Mouse (Mus musculus) CH12.LX (cell line): ENCODE measurements around the gene Fastkd2. TPM values are rescaled to one million over a fixed set of nuclear protein-coding genes. Genes with fewer than 3 reads are reported as not detected.

Source experiments
- DNase-seq: peaks from one replicate; pipeline ENCODE4 v3.0.0-alpha.2; 2013; ENCODE audit errors: extremely low read depth
- H3K27ac ChIP-seq: 2 replicates; pipeline ENCODE4 v1.5.1; 2012; ENCODE audit warnings: low read depth, mild to moderate bottlenecking, control low read depth, moderate library complexity; ENCODE audit not compliant: insufficient read depth
- H3K27me3 ChIP-seq: replicated peaks from 2 replicates; pipeline ENCODE3; 2012; ENCODE audit warnings: inconsistent platforms
- H3K36me3 ChIP-seq, 2 experiments: replicated peaks in 1 of 2; 2 replicates each; pipeline versions ENCODE3 to v1.6.1; 2012; ENCODE audit warnings: inconsistent platforms in 1 of 2, low read length in 1 of 2, mild to moderate bottlenecking in 1 of 2, mixed read lengths in 1 of 2, moderate library complexity in 1 of 2; ENCODE audit not compliant: control insufficient read depth in 1 of 2, insufficient read depth in 1 of 2
- H3K4me1 ChIP-seq, 2 experiments: 2 replicates each; pipeline ENCODE4 v1.6.1; 2012; ENCODE audit warnings: inconsistent platforms in 1 of 2, moderate library complexity in 1 of 2; ENCODE audit not compliant: insufficient read depth in 2 of 2, control insufficient read depth in 1 of 2
- H3K4me2 ChIP-seq: 2 replicates; pipeline ENCODE4 v1.6.1; 2012; ENCODE audit warnings: low read depth, mild to moderate bottlenecking, control low read depth; ENCODE audit not compliant: poor library complexity, insufficient read depth, severe bottlenecking
- H3K4me3 ChIP-seq, 3 experiments: fragments of 150-350 bp in 1 of 3; sonication (generic) in 1 of 3; replicated peaks in 1 of 3; 2 replicates each; pipeline versions ENCODE3 to v1.5.1; 2011 to 2012; ENCODE audit warnings: low read depth in 2 of 3, low read length in 2 of 3, mild to moderate bottlenecking in 2 of 3, moderate library complexity in 2 of 3, control low read depth in 1 of 3, improper control_type of control experiment in 1 of 3, inconsistent platforms in 1 of 3, mixed read lengths in 1 of 3; ENCODE audit not compliant: poor library complexity in 1 of 3
- H3K79me2 ChIP-seq: replicated peaks from 2 replicates; pipeline ENCODE4 v1.6.1; 2012; ENCODE audit warnings: mild to moderate bottlenecking, moderate library complexity; ENCODE audit not compliant: control insufficient read depth, poor library complexity, insufficient read depth, severe bottlenecking; ENCODE audit errors: extremely low read depth
- H3K9ac ChIP-seq: 2 replicates; pipeline ENCODE4 v1.6.1; 2012; ENCODE audit warnings: low read depth, mild to moderate bottlenecking, control low read depth, moderate library complexity; ENCODE audit not compliant: insufficient read depth
- H3K9me3 ChIP-seq: replicated peaks from 2 replicates; pipeline ENCODE3; 2012; ENCODE audit warnings: low read length, inconsistent platforms, mixed read lengths
- CHD2 ChIP-seq: IDR thresholded peaks from 2 replicates; pipeline ENCODE4 v1.6.1; 2011; ENCODE audit warnings: low read length, improper control_type of control experiment
- E2F4 ChIP-seq: IDR thresholded peaks from 2 replicates; pipeline ENCODE4 v1.6.1; 2011; ENCODE audit warnings: low read depth, low read length, improper control_type of control experiment; ENCODE audit not compliant: insufficient replicate concordance
- ELF1 ChIP-seq: IDR thresholded peaks from 2 replicates; pipeline ENCODE4 v1.6.1; 2014; ENCODE audit warnings: low read depth, mild to moderate bottlenecking, inconsistent platforms, low read length, improper control_type of control experiment
- EP300 ChIP-seq: IDR thresholded peaks from 2 replicates; pipeline ENCODE4 v1.6.1; 2011; ENCODE audit warnings: low read length, improper control_type of control experiment
- GABPA ChIP-seq: IDR thresholded peaks from 2 replicates; pipeline ENCODE4 v1.6.1; 2012; ENCODE audit warnings: low read depth, low read length, improper control_type of control experiment, inconsistent platforms; ENCODE audit not compliant: insufficient replicate concordance
- HCFC1 ChIP-seq: IDR thresholded peaks from 2 replicates; pipeline ENCODE4 v1.6.1; 2012; ENCODE audit warnings: low read depth, mild to moderate bottlenecking, inconsistent platforms, low read length, improper control_type of control experiment
- KAT2A ChIP-seq: IDR thresholded peaks from 2 replicates; pipeline ENCODE4 v1.6.1; 2012; ENCODE audit warnings: low read length, improper control_type of control experiment, inconsistent platforms; ENCODE audit not compliant: insufficient replicate concordance
- MAFK ChIP-seq: IDR thresholded peaks from 2 replicates; pipeline ENCODE4 v1.6.1; 2011; ENCODE audit warnings: low read length, improper control_type of control experiment; ENCODE audit not compliant: insufficient replicate concordance
- MAZ ChIP-seq: IDR thresholded peaks from 2 replicates; pipeline ENCODE4 v1.6.1; 2012; ENCODE audit warnings: low read depth, mild to moderate bottlenecking, inconsistent platforms, low read length, improper control_type of control experiment, moderate library complexity
- MYC ChIP-seq: IDR thresholded peaks from 2 replicates; pipeline ENCODE4 v1.6.1; 2011; ENCODE audit warnings: low read depth, mild to moderate bottlenecking, improper control_type of control experiment, low read length
- POLR2A ChIP-seq: IDR thresholded peaks from 2 replicates; pipeline ENCODE4 v1.6.1; 2011; ENCODE audit warnings: low read depth, mild to moderate bottlenecking, improper control_type of control experiment, low read length
- POLR2AphosphoS2 ChIP-seq: IDR thresholded peaks from 2 replicates; pipeline ENCODE4 v1.6.1; 2011; ENCODE audit warnings: low read depth, low read length, improper control_type of control experiment
- USF1 ChIP-seq: IDR thresholded peaks from 2 replicates; pipeline ENCODE4 v1.6.1; 2014; ENCODE audit warnings: low read depth, mild to moderate bottlenecking, inconsistent platforms, low read length, improper control_type of control experiment
- ZC3H11A ChIP-seq: IDR thresholded peaks from 2 replicates; pipeline ENCODE4 v1.6.1; 2012; ENCODE audit warnings: low read depth, mild to moderate bottlenecking, inconsistent platforms, low read length, improper control_type of control experiment
- dilution Hi-C: fragments of 300-500 bp; cut with MboI; formaldehyde crosslinking; loops from 2 replicates; pipeline ENCODE4 v1.14.3; 2020; ENCODE audit warnings: low sequenced_read_pairs; ENCODE audit not compliant: extremely low pct_unique_long_range_greater_than_20kb, extremely low pct_ligation_motif_present
- in situ Hi-C: fragments of 300-500 bp; cut with MboI; formaldehyde crosslinking; loops from 3 replicates; pipeline ENCODE4 v1.14.3; 2019; ENCODE audit warnings: low sequenced_read_pairs, low pct_ligation_motif_present, low pct_unique_long_range_greater_than_20kb, mixed read lengths
- polyA plus RNA-seq: library from polyadenylated mRNA; unstranded; fragments of >175 nt; gene quantifications from 2 replicates; pipeline ENCODE4 v1.2.1, GENCODE M21; 2012; ENCODE audit warnings: low read depth; ENCODE audit not compliant: insufficient read length
- total RNA-seq, 2 experiments: library from RNA; depleted of rRNA; stranded (reverse); fragments of 300-350 nt in 1 of 2; fragments of >200 nt in 1 of 2; gene quantifications; 2 replicates each; pipeline ENCODE4 v1.2.3; 2012 to 2014

Fastkd2 gene
- total and polyA plus RNA-seq, 3 experiments, result 54.9 to 88.3 (median 63.0) TPM

GRCm38 (mm10) chr1:63776902-63777630, 46.7 kb downstream of the Fastkd2 start:
- no peak for DNase-seq
- in situ Hi-C loops, result no loop called here

GRCm38 (mm10) chr1:63794326-63794725, 63.9 kb downstream of the Fastkd2 start:
- dilution Hi-C loops (no loop called here), in situ Hi-C loops (no loop called here)
- H3K4me2 ChIP-seq, result no peak overlapping the region
- TF ChIP-seq HCFC1 (no peak), MAFK (no peak), MYC (no peak), EP300 (no peak), POLR2AphosphoS2 (no peak), POLR2A (no peak), CHD2 (no peak), ZC3H11A (no peak), ELF1 (no peak), E2F4 (no peak), USF1 (no peak)
- DNase-seq, result no peak
- no peaks in the 10 kb centered on the region for H3K4me1 ChIP-seq
- H3K9me3 ChIP-seq, result no peaks in the 10 kb centered on the region
- no peak overlapping the region for H3K4me3 ChIP-seq
- H3K79me2 ChIP-seq, result no peaks in the 10 kb centered on the region
- no peaks in the 10 kb centered on the region for H3K27me3 ChIP-seq
- no peaks in the 10 kb centered on the region for H3K36me3 ChIP-seq
- no peak overlapping the region for H3K9ac ChIP-seq
- H3K27ac ChIP-seq, result no peak overlapping the region

More at GRCm38 (mm10) chr1:63776902-63777630, 46.7 kb downstream of the Fastkd2 start:
- no peak for TF ChIP-seq MAZ
- no peak for TF ChIP-seq GABPA
- no peak for TF ChIP-seq KAT2A
- TF ChIP-seq USF1, result no peak
- H3K4me2 ChIP-seq, result no peak overlapping the region
- no peaks in the 10 kb centered on the region for H3K9me3 ChIP-seq
- no peak overlapping the region for H3K27ac ChIP-seq
- dilution Hi-C loops, result no loop called here
- no peaks in the 10 kb centered on the region for H3K79me2 ChIP-seq
- peaks cover 0 to 3% of the 10 kb centered on the region in 2 experiments; a peak in 1 of 4 replicates for H3K4me1 ChIP-seq
- no peak overlapping the region for H3K4me3 ChIP-seq
- no peaks in the 10 kb centered on the region for H3K27me3 ChIP-seq
- no peak overlapping the region for H3K9ac ChIP-seq
- no peaks in the 10 kb centered on the region for H3K36me3 ChIP-seq

Other genes with a start within 250 kb of the Fastkd2 start
- gene Gm39653, start 114.6 kb upstream of the Fastkd2 start, total RNA-seq (2012; rRNA removed), result not detected in 2 replicates
- not detected in 2 replicates for gene Gm39653, start 114.6 kb upstream of the Fastkd2 start, total RNA-seq (2014; rRNA removed)
- not detected in 2 replicates for gene Gm39653, start 114.6 kb upstream of the Fastkd2 start, polyA plus RNA-seq
- not detected in 2 replicates for gene Dytn, start 43.7 kb upstream of the Fastkd2 start, total RNA-seq (2012; rRNA removed)
- gene Dytn, start 43.7 kb upstream of the Fastkd2 start, total RNA-seq (2014; rRNA removed), result not detected in 2 replicates
- not detected in 2 replicates for gene Dytn, start 43.7 kb upstream of the Fastkd2 start, polyA plus RNA-seq
- gene Mdh1b, start 296 bp upstream of the Fastkd2 start, total RNA-seq (2012; rRNA removed), result 0.13 TPM in 1 of 2 replicates, not detected in the other
- 0.35 and 0.46 TPM in 2 replicates for gene Mdh1b, start 296 bp upstream of the Fastkd2 start, total RNA-seq (2014; rRNA removed)
- gene Mdh1b, start 296 bp upstream of the Fastkd2 start, polyA plus RNA-seq, result 0.19 and 0.49 TPM in 2 replicates
- not detected in 2 replicates for gene 4933402D24Rik, start 38.7 kb downstream of the Fastkd2 start, total RNA-seq (2012; rRNA removed)
- not detected in 2 replicates for gene 4933402D24Rik, start 38.7 kb downstream of the Fastkd2 start, total RNA-seq (2014; rRNA removed)
- gene 4933402D24Rik, start 38.7 kb downstream of the Fastkd2 start, polyA plus RNA-seq, result 0.18 TPM in 1 of 2 replicates, not detected in the other